Mouse (Mus musculus): ENCODE results near the gene Mgp. TPM values are rescaled to one million over a fixed set of nuclear protein-coding genes. Genes with fewer than 3 reads are reported as not detected.

Gene Mgp
- polyA plus RNA-seq, 1 experiment from 2014 or later: 0.50 TPM

- 95% methylated on average over 9 of the region's 9 CpGs for WGBS
- H3K9me3 ChIP-seq: no peaks in the 10 kb centered on the region
- 0 out of 2 replicates have a peak, but pooled peaks cover 5% of the 10 kb centered on the region for H3K27me3 ChIP-seq (ENCODE audit: poor library complexity, severe bottlenecking)
- no peaks in the 10 kb centered on the region for H3K36me3 ChIP-seq (replicated peaks)
- no peak for DNase-seq (ENCODE audit: extremely low spot score, low spot score)
- H3K27ac ChIP-seq: no peak overlapping the region
- H3K4me1 ChIP-seq: peaks cover 24% of the 10 kb centered on the region
- H3K4me3 ChIP-seq: no peak overlapping the region
Observed at GRCm38 (mm10) chr6:136910247-136910890, 34.7 kb upstream of the Mgp start.

- H3K4me3 ChIP-seq: no peak overlapping the region
- DNase-seq (ENCODE audit: extremely low spot score, low spot score): no peak
- no peaks in the 10 kb centered on the region for H3K36me3 ChIP-seq (replicated peaks)
- H3K4me1 ChIP-seq: peaks cover 11% of the 10 kb centered on the region
- no peaks in the 10 kb centered on the region for H3K27me3 ChIP-seq (ENCODE audit: poor library complexity, severe bottlenecking)
- H3K27ac ChIP-seq: no peak overlapping the region
- no peaks in the 10 kb centered on the region for H3K9me3 ChIP-seq
- 78% methylated on average over 10 of the region's 10 CpGs for WGBS
Observed at GRCm38 (mm10) chr6:136906937-136907293, 31.3 kb upstream of the Mgp start.

DNA sequence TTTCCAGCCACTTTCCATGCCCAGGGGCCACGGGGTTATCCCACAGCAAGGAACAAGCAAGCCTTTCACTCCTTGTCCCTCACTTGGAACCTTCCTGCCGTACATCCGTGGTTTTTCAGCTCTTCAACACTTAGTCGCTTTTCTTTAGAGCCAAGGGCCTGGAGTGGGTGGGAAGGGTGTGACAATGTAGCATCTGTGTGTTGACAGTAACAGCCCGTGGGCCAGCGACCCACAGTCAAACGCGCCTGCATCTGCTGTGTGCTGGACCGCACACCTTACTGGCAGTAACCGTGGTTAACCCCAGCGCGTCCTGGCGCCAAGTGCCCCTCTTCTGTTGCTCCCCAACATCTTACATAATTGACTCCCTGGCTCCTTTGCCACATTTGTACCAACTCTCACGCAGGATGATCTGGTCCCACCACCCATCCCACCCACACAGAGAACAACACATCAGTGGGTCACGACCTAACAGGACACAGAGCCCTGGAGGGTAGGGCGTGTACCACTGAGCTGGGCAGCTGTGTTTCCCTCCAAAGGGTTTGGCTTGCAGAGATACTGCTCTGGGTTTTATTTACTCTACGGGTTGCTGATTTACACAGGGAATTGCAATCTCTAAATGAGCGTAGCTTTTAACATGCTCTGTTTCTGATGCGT is 30.8 kb upstream of the Mgp start:
- Histone ChIP-seq H3K4me3 (no peak overlapping the region), H3K36me3 (replicated peaks) (no peaks in the 10 kb centered on the region), H3K27me3 (ENCODE audit: poor library complexity, severe bottlenecking) (no peaks in the 10 kb centered on the region), H3K4me1 (peaks cover 11% of the 10 kb centered on the region), H3K9me3 (no peaks in the 10 kb centered on the region), H3K27ac (no peak overlapping the region)
- no peak for DNase-seq (ENCODE audit: extremely low spot score, low spot score)
- WGBS: 77% methylated on average over 19 of the region's 19 CpGs

GRCm38 (mm10) chr6:136903885-136904470 is 28.4 kb upstream of the Mgp start:
- no peaks in the 10 kb centered on the region for H3K27me3 ChIP-seq (ENCODE audit: poor library complexity, severe bottlenecking)
- 74% methylated on average over 8 of the region's 8 CpGs for WGBS

GRCm38 (mm10) chr6:136902527-136902926 is 26.9 kb upstream of the Mgp start:
- DNase-seq (ENCODE audit: extremely low spot score, low spot score): no peak
- H3K27ac ChIP-seq: no peak overlapping the region
- no peaks in the 10 kb centered on the region for H3K27me3 ChIP-seq (ENCODE audit: poor library complexity, severe bottlenecking)
- H3K4me3 ChIP-seq: no peak overlapping the region
- WGBS: 92% methylated on average over 9 of the region's 9 CpGs
- no peaks in the 10 kb centered on the region for H3K9me3 ChIP-seq
- peaks cover 10% of the 10 kb centered on the region for H3K4me1 ChIP-seq
- no peaks in the 10 kb centered on the region for H3K36me3 ChIP-seq (replicated peaks)

More at GRCm38 (mm10) chr6:136903885-136904470, 28.4 kb upstream of the Mgp start:
- DNase-seq (ENCODE audit: extremely low spot score, low spot score): no peak
- H3K4me3 ChIP-seq: no peak overlapping the region
- H3K4me1 ChIP-seq: peaks cover 11% of the 10 kb centered on the region
- no peaks in the 10 kb centered on the region for H3K36me3 ChIP-seq (replicated peaks)
- H3K9me3 ChIP-seq: no peaks in the 10 kb centered on the region
- H3K27ac ChIP-seq: no peak overlapping the region

- no peak overlapping the region for H3K27ac ChIP-seq
- H3K4me3 ChIP-seq: no peak overlapping the region
- no peaks in the 10 kb centered on the region for H3K9me3 ChIP-seq
- no peaks in the 10 kb centered on the region for H3K27me3 ChIP-seq (ENCODE audit: poor library complexity, severe bottlenecking)
- no peak for DNase-seq (ENCODE audit: extremely low spot score, low spot score)
- WGBS: 87% methylated on average over 2 of the region's 2 CpGs
- no peaks in the 10 kb centered on the region for H3K4me1 ChIP-seq
- H3K36me3 ChIP-seq (replicated peaks): no peaks in the 10 kb centered on the region
Observed at GRCm38 (mm10) chr6:136901010-136901409, 25.4 kb upstream of the Mgp start.

DNA sequence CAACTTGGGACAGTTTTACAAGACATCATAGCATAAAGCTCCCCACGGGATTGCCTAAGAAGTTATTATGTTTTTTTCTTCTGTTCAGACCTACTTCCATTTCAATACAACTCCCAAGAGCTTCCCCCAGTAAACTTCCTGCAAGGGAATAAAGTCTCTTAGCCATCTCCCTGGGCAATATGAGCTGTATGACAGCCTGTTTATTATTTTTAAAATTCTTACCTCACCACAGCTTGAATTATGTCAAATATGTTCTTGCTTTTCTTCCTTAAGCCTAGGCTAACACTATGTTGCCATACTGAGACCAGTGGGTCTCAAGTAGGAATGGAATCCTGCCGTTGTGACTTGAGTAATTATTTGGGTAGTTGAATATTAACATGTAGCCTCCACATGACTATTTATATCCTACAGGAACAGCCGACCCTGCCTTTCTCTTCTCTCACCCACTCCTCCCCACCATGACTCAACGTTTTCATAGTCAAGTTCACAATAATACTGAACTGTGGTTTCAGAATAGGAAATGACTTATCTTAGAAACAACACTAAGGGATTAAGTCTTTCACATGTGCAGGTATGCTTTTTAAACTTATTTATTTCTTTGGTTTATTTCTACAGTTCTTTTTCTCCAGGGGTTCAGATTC is 24.9 kb upstream of the Mgp start:
- Histone ChIP-seq H3K9me3 (no peaks in the 10 kb centered on the region), H3K27me3 (ENCODE audit: poor library complexity, severe bottlenecking) (no peaks in the 10 kb centered on the region), H3K4me1 (no peaks in the 10 kb centered on the region), H3K27ac (no peak overlapping the region), H3K4me3 (no peak overlapping the region), H3K36me3 (replicated peaks) (no peaks in the 10 kb centered on the region)
- no peak for DNase-seq (ENCODE audit: extremely low spot score, low spot score)
- WGBS: 84% methylated on average over 4 of the region's 4 CpGs

GRCm38 (mm10) chr6:136898954-136899353 is 23.3 kb upstream of the Mgp start:
- no peak overlapping the region for H3K4me3 ChIP-seq
- H3K27me3 ChIP-seq (ENCODE audit: poor library complexity, severe bottlenecking): no peaks in the 10 kb centered on the region
- H3K4me1 ChIP-seq: no peaks in the 10 kb centered on the region
- WGBS: 90% methylated on average over 2 of the region's 2 CpGs
- no peak overlapping the region for H3K27ac ChIP-seq
- no peaks in the 10 kb centered on the region for H3K9me3 ChIP-seq
- no peak for DNase-seq (ENCODE audit: extremely low spot score, low spot score)
- no peaks in the 10 kb centered on the region for H3K36me3 ChIP-seq (replicated peaks)

- H3K36me3 ChIP-seq (replicated peaks): no peaks in the 10 kb centered on the region
- H3K4me3 ChIP-seq: no peak overlapping the region
- no peaks in the 10 kb centered on the region for H3K4me1 ChIP-seq
- DNase-seq (ENCODE audit: extremely low spot score, low spot score): no peak
- no peak overlapping the region for H3K27ac ChIP-seq
- H3K27me3 ChIP-seq (ENCODE audit: poor library complexity, severe bottlenecking): no peaks in the 10 kb centered on the region
- no peaks in the 10 kb centered on the region for H3K9me3 ChIP-seq
- 86% methylated on average over 4 of the region's 4 CpGs for WGBS
Observed at GRCm38 (mm10) chr6:136898222-136898621, 22.6 kb upstream of the Mgp start.

DNA sequence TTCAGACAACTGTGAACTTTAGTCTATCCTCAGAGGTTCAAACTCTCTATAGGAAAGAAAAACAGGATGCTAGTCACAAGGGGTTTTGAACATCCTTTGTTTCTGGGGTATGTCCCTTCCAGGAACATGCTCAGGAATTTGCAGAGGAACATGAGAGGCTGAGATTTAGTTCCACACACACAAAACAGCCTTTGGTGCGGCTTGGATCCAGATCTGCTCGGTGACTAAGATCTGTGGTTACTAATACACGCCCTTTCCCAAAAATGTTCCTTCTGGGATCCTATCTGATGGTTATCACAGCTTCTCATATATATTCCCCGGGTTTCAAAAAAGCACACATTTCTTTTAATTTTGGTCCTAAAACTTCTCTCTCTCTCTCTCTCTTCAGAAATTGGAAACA is 22.2 kb upstream of the Mgp start:
- Histone ChIP-seq H3K4me3 (no peak overlapping the region), H3K36me3 (replicated peaks) (no peaks in the 10 kb centered on the region), H3K9me3 (no peaks in the 10 kb centered on the region), H3K27ac (no peak overlapping the region), H3K4me1 (no peaks in the 10 kb centered on the region), H3K27me3 (ENCODE audit: poor library complexity, severe bottlenecking) (no peaks in the 10 kb centered on the region)
- WGBS: 87% methylated on average over 4 of the region's 4 CpGs
- DNase-seq (ENCODE audit: extremely low spot score, low spot score): no peak

- 73% methylated on average over 15 of the region's 15 CpGs for WGBS
- no peak overlapping the region for H3K4me3 ChIP-seq
- H3K27me3 ChIP-seq (ENCODE audit: poor library complexity, severe bottlenecking): no peaks in the 10 kb centered on the region
- H3K27ac ChIP-seq: no peak overlapping the region
- no peaks in the 10 kb centered on the region for H3K9me3 ChIP-seq
- no peaks in the 10 kb centered on the region for H3K36me3 ChIP-seq (replicated peaks)
- no peaks in the 10 kb centered on the region for H3K4me1 ChIP-seq
- no peak for DNase-seq (ENCODE audit: extremely low spot score, low spot score)
Observed at GRCm38 (mm10) chr6:136894532-136895339, 19.1 kb upstream of the Mgp start.

- no peak for DNase-seq (ENCODE audit: extremely low spot score, low spot score)
- H3K9me3 ChIP-seq: no peaks in the 10 kb centered on the region
- H3K27me3 ChIP-seq (ENCODE audit: poor library complexity, severe bottlenecking): no peaks in the 10 kb centered on the region
- no peak overlapping the region for H3K27ac ChIP-seq
- no peaks in the 10 kb centered on the region for H3K4me1 ChIP-seq
- 82% methylated on average over 2 of the region's 2 CpGs for WGBS
- H3K36me3 ChIP-seq (replicated peaks): no peaks in the 10 kb centered on the region
- H3K4me3 ChIP-seq: no peak overlapping the region
Observed at GRCm38 (mm10) chr6:136892002-136892401, 16.4 kb upstream of the Mgp start.

Data from forebrain, embryonic 10.5 days (tissue).